Mouse (Mus musculus) layer of hippocampus, adult 18-20 months (tissue): ENCODE results near the gene Asb16. TPM values are rescaled to one million over a fixed set of nuclear protein-coding genes. Genes with fewer than 3 reads are reported as not detected.
"Not testable (repeated sequence)": the region's sequence is repeated elsewhere in the genome, so short reads cannot be mapped to it uniquely, and the experiment has no call there.

Experiments used
- DNase-seq, 2 experiments: peaks; one replicate each; pipeline ENCODE4 v3.0.0; 2022; ENCODE audit warnings: low spot score in 2 of 2
- total RNA-seq, 2 experiments: library from RNA; stranded (reverse); gene quantifications; 2 replicates each; pipeline ENCODE4 v1.2.3; 2021

Asb16 gene
- total RNA-seq, 2 experiments from 2014 or later = 2.3 to 2.9 TPM

DNA sequence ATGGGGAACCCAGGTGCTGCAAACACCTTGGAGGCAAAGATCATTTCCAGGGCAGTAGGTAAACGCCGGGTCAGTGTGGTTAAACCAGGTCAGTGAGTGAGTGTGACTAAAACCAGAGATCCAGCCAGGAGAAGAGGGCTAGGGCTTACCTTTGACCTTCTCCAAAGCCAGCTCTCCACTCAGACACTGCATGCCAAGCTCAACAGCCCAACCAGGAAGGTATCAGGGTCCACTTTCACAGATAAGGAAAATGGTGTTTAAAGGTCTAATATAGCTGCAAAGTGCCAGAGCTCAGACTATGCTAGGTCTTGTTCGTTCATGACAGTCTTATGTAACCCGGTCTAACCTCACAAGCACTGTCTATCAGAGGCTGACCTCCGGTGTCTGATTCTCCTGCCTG is 27.3 kb upstream of the Asb16 start:
- DNase-seq = no peak

DNA sequence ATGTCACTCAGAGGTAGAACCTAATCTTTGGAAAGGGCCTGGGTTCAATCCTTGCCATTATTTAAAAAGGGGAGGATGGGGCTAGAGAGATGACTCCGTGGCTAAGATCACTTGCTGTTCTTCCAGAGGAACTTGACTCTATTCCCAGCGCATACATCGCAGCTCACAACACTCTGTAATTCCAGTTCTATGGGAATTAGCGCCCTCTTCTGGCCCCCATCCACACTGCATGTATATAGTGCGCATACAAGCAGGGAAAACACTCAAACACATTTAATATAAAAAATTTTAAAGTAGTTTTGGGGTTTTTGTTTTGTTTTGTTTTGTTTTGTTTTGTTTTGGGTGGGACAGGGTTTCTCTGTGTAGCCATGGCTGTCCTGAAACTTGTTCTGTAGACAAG is 26.7 kb upstream of the Asb16 start:
- DNase-seq = no peak

DNA sequence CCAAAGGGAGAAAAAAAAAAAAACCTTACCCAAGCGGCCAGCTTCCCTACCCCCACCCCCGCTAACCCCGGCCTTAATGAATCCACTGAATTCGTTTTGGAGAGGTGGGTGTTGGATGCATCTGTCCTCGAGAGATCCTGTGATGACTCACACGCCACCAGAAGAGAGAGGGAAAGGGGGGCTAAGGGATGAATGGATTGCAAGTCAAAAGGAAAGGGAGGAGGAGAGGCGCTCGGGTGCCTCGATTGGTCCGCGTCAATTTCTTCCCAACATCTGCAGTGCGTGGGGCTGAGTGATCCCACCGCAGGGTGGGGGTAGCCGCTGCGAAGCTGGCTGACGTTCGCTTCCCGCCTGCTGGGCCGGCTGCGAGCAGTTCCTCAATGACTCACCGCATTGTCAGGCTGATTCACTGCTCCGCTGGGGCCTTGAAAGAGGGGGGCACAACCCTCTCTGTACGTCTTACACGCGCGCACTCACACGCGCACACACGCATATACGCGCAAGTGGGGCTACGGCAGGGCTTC is 23.6 kb upstream of the Asb16 start:
- DNase-seq = peak; percentile 78 to 83

DNA sequence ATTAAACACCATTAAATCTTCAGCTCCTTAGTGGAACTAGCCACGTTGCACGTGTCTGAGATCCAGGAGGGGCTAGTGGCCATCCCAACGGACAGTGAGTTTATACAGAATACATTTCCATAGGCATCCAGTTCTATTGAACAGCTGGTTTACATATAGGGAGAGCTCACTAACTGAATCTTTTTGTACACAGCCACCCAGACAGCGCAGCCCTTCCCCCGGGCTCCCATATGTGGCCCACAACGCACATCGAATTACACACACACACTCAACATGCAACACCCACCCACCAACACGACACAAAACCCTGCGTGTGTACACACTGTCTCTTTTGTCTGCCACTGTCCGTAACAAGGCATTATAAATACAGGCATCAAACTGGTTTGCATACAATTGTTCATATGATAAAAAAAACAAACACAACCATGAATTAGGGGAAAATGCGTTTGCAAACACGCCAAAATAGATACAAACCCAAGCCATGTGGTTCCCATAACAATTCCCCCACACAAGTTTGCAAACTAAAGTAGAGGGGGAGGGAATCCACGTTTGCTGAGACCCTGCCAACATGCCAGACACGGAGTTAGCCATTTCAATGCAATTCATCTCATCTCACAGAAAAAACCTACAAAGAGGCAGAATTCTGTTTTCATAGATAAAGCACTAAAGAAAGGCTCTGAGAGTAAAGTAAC is 22.8 kb upstream of the Asb16 start:
- DNase-seq = no peak

DNA sequence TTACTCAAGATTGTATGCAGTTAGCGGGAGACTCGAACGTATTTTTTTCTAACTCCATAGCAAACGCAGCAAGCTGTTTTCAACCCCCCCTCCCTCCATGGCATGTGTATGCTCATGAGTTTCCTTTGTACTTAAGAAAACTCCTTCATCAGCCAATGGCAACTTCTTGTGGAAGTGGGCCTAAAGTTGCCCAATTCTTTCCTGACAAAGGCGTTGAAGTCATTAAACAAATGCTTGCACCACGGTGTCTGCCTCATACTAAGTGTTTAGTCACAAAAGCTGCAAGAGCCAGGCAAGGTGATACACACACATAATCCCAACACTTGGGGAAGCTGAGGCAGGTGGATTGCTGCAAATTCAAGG is 22.3 kb upstream of the Asb16 start:
- no peak for DNase-seq

DNA sequence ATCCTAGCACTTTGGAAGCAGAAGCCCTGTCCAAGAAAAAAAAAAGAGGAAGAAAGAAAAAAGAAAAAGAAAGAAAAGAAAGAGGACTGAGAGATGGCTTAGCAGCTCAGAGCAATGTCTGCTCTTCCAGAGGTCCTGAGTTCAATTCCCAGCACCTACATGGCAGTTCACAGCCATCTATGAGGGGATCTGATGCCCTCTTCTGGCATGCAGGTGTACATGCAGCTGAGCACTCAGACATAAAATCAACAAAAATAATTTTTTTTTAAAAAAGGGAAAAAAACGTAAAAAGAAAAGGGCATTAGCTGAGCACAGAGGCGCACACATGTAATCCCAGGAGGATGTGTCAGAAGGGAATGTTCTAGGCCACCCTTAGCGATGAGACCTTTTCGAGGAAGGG is 21.7 kb upstream of the Asb16 start:
- DNase-seq = no peak

DNA sequence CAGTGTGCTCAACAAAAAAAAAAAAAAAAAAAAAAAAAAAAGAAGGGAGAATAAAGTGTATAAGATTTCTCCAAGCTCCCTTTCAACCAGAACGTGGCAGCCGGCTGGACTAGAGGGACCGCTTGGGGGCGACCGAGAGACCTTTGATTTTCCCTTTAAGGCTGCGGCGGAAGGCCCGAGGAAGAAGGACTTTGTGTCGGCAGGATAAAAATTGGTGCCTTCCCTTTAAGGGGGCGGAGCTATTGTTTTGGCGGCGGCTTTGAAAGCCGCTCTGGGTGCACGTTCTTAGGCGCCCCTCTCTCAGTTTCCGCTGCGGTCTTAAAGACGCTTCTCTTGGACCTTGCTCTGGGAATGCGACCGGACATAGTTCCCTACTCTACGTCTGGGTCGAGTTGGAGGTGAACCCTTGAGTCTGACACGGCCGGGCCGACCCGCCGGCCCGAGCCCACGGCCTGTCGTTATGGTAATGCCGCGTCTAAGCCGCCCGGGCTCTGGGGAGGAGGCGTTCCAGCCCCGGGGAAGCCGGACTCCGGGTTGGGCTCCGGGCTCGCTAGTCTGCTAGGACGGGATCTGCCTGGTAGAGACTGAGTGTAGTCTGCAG is 19.8 kb upstream of the Asb16 start, which contains the start of gene BC030867:
Gene BC030867, plus strand, starts transcription at position 253 of the 601 bp plus-strand sequence.
- peak; percentile 79 to 96 for DNase-seq

DNA sequence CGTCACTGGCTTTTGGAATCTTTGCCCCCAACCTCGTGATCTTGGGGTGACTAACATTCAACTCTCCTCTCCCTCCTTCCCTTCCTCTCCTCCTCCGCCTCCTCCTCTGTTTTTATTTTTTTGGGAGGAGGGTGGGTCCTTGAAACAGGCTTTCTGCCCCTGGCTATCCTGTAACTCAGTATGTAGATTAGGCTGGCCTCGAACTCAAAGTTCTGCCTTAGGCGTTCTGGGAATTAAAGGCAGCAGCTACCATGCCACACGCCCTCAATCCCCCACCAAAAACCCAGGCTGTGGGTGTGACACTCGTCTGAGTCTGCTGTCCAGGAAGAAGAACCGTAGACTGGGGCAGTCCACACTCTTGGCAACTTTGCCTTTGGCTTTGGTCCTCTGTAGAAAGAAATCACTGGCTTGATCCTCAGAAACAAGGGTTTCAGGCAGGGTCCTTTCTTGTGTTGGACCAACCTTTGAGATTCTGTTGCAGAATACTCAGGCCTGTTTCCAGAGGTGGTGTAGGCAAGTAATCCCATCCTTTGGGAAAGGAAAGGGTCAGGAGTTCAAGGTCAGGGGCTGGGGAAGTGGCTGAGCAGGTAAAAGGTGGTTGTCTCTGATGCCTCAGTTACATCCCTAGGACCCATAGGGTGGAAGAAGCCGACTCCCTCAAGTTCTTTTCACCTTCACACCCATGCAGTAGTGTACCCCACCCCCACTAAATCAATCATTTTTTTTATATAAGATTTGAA is 19.0 kb upstream of the Asb16 start:
- DNase-seq = no peak

DNA sequence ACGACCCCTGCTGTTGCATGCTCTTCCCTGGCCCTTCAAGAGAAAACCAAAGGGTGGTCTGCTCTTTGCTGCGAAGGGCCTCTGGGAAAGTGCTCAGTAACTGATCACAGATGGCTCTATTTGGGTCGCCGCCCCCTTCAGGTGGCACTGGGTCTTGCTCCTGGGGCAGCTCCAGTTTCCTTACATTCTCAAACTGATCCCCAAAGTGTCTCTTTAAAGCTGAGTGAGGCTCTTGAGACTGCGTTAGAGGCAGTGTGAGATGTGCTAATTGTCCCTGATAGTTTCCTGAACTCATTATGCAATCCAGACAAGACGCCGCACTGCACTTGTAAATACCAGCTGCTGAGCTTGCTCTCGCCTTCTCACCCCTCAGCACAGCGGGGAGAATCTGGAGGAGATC is 11.0 kb upstream of the Asb16 start:
- peak in 1 of 2 experiments; percentile 20 for DNase-seq

DNA sequence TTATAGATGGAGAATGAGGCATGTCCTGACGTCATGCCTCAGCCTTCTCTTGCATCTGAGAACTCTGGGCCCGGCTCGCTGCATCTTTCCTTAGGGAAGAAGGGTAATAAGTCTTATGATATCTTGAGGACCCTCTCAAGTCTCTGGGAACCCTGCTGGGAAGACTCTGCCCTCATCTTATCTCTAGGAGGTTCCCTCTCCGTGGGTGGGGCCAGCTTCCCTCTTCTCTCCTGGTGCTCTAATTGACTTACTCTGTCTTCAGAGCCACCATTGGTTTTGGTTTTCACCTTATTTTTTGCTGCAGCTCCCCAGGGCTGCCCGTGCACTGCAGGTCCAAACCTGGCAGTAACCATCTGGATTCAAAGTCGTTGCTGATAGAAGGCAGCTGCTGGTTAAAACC is 10.4 kb upstream of the Asb16 start:
- DNase-seq = no peak

DNA sequence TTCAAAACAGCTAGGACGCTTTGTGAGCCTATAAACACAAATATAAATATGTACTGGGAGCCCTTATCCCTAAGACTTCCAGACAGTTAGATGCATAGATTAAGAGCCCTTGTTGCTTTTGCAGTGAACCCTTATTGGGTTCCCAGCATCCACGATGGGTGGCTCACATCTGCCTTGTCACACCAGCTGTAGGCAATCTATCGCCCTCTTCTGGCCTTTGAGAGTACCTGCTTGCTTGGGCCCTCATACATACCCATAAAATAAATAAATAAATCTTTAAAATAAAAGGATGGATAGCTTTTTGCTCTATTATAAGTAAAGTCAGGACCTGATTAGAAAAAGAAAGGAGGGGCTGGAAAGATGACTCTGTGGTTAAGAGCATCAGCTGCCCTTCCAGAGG is 10.0 kb upstream of the Asb16 start:
- DNase-seq = no peak

DNA sequence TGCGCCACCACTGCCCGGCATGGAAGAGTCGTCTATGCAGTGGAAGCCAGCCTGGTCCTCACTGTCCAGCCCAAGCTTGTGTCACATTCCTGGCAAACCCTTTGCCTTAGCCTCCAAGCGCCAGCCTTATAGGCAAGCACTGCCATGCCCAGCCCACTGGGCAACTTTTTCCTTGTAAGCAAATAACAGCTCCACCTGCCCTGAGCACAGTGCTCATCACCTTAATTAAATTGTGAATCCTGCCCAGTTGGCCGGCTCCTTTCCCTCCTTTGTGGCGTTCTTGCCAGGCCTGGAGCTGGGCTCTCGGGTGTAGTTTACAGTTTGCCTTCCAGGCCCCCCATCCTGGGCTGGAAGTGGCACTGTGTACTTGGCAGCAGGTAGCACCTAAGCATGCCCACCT is 5.3 kb upstream of the Asb16 start:
- no peak for DNase-seq

DNA sequence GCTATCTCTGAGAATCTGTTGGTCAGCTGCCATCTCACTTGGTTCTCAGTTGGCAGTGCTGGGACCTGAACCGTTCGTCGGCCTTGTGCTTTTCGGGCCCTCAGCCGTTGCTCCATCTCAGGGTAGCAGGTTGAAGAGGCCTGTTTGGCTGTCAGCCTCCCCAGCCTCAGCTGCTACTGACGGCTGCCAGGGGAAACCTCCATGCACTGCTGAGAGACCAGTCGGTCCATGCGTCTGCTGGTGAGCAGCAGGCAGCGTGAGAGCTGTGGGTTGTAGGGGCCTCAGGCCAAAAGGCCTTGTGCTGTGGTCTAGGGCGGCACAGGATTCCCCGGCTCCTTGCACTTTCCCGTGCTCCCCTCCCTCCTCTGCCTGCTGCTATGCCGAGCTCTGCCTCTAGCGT is 2.7 kb upstream of the Asb16 start:
- DNase-seq = no peak

DNA sequence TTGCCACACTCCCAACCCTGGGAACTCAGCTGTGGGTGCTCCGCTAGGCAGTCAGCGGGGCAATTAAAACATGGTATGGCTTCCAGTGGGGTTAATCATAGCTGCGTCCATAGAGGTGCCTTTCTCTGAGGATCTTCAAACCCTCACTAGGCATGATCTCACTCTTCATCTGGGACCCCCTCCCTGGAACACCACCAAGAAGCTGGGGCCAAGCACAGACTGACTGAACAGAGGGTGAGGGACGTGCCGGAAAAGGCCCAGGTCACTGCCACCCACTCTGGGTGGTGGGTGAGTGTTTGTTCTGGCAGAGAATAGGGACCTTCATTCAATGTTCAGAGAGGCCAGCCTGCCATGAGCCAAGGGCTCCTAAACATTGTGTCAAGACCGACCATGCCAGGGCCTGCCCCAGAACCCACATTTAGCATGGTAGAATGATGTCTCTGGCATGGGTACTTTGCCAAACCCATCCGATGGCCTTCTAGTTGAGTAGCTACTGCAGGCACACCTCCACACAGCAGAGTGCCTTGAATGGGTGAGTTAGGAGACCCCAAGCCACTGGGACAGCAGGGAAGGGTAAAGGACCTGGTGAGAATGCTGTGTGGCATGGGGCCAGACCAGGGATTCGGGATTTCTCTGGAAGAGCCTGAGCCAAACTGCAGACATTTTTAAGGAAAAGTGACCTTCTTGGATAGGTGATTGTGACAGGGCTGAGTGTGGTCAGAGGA is 1.8 kb upstream of the Asb16 start:
- no peak for DNase-seq

DNA sequence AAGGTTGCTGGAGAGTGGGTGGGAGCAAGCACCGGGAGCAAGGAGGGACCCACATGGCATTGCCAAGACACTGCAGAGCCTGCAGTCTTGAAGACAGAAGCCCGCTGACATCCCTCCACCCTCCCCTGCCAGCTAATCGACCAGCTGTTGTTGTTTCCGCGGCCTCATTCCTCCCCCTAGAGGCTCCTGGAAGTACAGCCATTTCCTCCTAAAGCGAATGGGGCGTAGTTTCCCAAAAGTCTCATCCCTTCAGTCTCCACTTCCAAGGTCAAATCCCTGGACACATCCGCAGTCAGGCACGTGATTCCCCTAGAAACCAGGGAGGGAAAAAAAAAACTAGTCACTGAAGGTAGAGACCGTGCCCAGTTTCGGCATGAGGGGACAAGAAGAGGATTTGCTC is 1.1 kb upstream of the Asb16 start:
- DNase-seq = peak; percentile 50 to 81

DNA sequence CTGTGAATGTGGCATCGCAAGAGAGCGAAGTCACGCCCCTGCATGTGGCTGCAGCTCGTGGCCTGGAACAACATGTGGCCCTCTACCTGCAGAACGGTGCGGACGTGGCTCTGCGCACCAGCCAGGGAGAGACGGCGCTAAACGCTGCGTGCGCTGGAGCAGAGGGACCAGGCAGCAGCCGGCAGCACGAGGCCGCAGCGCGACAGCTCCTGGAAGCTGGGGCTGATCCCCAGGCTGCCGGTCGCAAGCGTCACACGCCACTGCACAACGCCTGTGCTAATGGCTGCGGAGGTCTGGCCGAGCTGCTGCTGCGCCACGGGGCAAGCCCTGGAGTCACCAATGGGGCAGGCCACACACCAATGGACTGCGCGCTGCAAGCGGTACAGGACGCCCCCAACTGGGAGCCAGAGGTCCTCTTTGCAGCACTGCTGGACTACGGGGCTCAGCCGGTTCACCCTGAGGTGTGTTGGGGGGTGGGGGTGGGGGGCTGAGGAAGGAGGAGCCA is 7.9 kb downstream of the Asb16 start:
- no peak for DNase-seq

DNA sequence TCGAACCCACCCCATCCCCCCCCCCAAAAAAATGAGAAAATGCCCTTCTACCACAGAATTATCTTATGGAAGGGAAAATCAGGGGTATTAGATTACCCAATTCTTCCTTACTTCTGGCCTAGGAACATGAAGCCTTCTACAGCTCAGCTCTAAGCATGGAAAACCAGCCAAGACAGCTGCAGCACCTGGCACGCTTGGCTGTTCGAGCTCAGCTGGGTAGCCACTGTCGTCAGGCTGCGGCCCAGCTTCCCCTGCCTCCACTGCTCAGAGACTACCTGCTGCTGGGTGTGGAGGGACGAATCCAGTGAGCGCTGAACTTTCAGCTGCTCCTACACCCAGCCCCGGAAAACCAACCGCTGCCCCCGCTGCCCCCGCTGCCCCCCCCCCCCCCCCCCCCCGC is 9.2 kb downstream of the Asb16 start:
- DNase-seq = no peak

DNA sequence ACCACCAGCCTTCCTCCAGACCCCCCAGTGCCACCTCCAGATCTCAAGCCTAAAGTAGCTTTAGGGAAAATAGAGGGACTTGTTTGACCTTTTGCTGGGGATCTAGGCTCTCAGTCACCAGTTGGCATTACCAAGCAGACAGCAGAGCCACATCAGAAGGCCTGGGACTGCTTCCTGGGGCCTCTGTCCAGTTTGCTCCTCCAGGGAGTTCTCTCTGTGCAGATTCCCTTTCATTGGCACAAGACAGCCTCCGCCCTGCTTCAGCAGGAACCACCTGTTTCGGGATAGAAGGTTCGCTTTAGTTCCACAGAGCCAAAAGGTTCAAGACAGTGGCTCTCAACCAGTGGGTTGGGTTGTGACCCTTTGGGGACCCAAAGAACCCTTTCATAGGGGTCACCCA is 11.1 kb downstream of the Asb16 start:
- no peak for DNase-seq

DNA sequence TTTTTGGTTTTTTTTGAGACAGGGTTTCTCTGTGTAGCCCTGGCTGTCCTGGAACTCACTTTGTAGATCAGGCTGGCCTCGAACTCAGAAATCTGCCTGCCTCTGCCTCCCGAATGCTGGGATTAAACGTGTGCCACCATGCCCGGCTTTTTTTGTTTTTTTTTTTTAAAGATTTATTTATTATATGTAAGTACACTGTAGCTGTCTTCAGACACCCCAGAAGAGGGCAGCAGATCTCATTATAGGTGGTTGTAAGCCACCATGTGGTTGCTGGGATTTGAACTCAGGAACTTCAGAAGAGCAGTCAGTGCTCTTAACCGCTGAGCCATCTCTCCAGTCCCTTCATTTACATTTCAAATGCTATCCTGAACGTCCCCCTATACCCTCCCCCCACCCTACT is 11.7 kb downstream of the Asb16 start:
- DNase-seq = not testable (repeated sequence)

DNA sequence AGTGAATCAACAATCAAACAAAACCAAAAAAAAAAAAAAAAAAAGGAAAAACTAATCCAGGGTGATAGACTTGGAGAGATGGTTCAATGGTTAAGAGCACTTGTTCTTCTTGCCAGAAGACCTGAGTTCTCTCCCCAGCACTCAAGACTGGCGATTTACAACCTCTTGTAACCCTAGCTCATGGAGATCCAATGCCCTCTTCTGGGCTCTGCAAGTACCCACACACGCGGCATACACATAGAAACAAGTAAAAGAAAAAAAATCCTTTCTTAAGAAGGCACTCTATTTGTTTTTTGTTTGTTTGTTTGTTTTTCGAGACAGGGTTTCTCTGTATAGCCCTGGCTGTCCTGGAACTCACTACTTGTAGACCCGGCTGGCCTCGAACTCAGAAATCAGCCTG is 15.4 kb downstream of the Asb16 start:
- DNase-seq = no peak

DNA sequence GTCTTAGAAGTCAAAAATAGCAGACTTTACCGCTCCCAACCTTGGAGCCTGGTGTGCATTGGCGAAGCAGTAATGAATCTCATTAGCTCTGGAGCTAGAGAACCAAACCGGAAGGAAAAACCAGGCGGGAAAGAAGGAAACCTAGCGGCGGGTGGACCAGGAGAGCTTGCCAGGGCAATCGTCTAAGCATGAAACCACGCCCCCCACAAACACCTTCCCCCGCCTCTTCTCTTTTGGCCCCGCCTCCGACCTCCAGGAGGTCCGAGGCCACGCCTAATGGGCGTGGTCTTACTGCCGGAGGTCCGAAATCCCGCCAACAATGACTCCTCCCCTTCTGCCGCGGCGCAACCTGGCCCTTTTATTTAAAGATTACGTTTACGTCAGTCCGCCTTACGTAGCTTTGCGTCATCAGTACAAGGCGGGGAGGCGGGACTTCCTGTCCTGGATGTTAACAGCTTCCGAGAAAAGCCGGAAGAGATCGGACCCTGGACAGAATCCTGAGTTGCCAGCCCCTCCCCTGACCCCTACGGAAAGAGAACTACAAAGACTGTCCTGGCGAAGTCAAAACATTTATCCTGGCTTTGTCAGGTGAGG is 16.1 kb downstream of the Asb16 start, which contains the start of gene Tmub2:
Gene Tmub2, plus strand, starts transcription at position 431 of the 594 bp plus-strand sequence.
- DNase-seq = peak; percentile 92 to 99
